Mouse (Mus musculus) C2C12 (cell line): ENCODE measurements around the gene Dirc2.

ENCODE experiments used
- CEBPB ChIP-seq: IDR thresholded peaks from one replicate; pipeline ENCODE4 v1.6.1; 2011; ENCODE audit warnings: low read depth, mild to moderate bottlenecking, control low read depth, moderate library complexity
- CTCF ChIP-seq: IDR thresholded peaks from one replicate; pipeline ENCODE4 v1.5.1; 2011; ENCODE audit not compliant: control insufficient read depth, insufficient read depth, insufficient read length
- FOSL1 ChIP-seq: IDR thresholded peaks from one replicate; pipeline ENCODE4 v1.8.0; 2011; ENCODE audit warnings: mild to moderate bottlenecking, low read length; ENCODE audit not compliant: poor library complexity, insufficient read depth, severe bottlenecking
- MAX ChIP-seq: IDR thresholded peaks from one replicate; pipeline ENCODE4 v1.6.1; 2011; ENCODE audit warnings: mild to moderate bottlenecking, control low read depth
- MYOD1 ChIP-seq: IDR thresholded peaks from one replicate; pipeline ENCODE4 v1.6.1; 2011; ENCODE audit warnings: low read depth; ENCODE audit not compliant: control insufficient read depth, insufficient read length
- MYOG ChIP-seq: IDR thresholded peaks from one replicate; pipeline ENCODE4 v1.6.1; 2011; ENCODE audit not compliant: control insufficient read depth, insufficient read length; ENCODE audit errors: extremely low read depth
- USF1 ChIP-seq: IDR thresholded peaks from one replicate; pipeline ENCODE4 v1.6.1; 2011; ENCODE audit warnings: low read depth, mild to moderate bottlenecking, control low read depth, moderate library complexity

GRCm38 (mm10) chr16:35686491-35686890 lies 82.7 kb downstream of the Dirc2 start:
- TF ChIP-seq CTCF, result no peak
- TF ChIP-seq MAX, result no peak
- TF ChIP-seq USF1, result no peak
- no peak for TF ChIP-seq MYOG
- TF ChIP-seq FOSL1, result no peak
- no peak for TF ChIP-seq CEBPB
- no peak for TF ChIP-seq MYOD1
